Comparison of ENCODE assay signal across 8 mouse cellular contexts in genomic region chr3:107356964-107357441, GRCm38 (mm10). TPM values are rescaled to one million over a fixed set of nuclear protein-coding genes. Genes with fewer than 3 reads are reported as not detected.
A peak's percentile ranks its signal among the peaks of the same experiment; 100 is the strongest.
DNase-seq lines count a peak whose midpoint lies in the region; ATAC-seq lines count a peak whose summit lies in the region.

No protein-coding gene starts in this region.

- H3K4me2 ChIP-seq in embryonic facial prominence, embryonic 13.5 days, result peak overlapping the region; percentile 43
- H3K4me2 ChIP-seq in kidney, embryonic 14.5 days (replicated peaks; ENCODE audit: low read depth, low read length), result peak overlapping the region; percentile 35
- peak overlapping the region; percentile 29; the same call in 1 of the 2 replicates for H3K4me2 ChIP-seq in limb, embryonic 15.5 days

- H3K27me3 ChIP-seq in embryonic facial prominence, embryonic 13.5 days, result no peaks in the 10 kb centered on the region; the same call in 1 of the 2 replicates
- peaks cover 10% of the 10 kb centered on the region; the same call in 1 of the 2 replicates for H3K27me3 ChIP-seq in kidney, embryonic 14.5 days (ENCODE audit: control insufficient read depth, insufficient read depth, low read length)
- peaks cover 6% of the 10 kb centered on the region for H3K27me3 ChIP-seq in limb, embryonic 15.5 days

- peak; percentile 74 for ATAC-seq in embryonic facial prominence, embryonic 13.5 days (ENCODE audit: insufficient number of reproducible peaks, insufficient read depth, low FRiP score, low TSS enrichment, low read depth)
- ATAC-seq in kidney, embryonic 14.5 days (ENCODE audit: low FRiP score, low TSS enrichment), result peak; percentile 88
- peak; percentile 77; the same call in 1 of the 2 replicates for ATAC-seq in limb, embryonic 15.5 days (ENCODE audit: insufficient number of reproducible peaks, low FRiP score, low TSS enrichment, low read depth)

- H3K27ac ChIP-seq in embryonic facial prominence, embryonic 13.5 days, result no peak overlapping the region
- H3K27ac ChIP-seq in kidney, embryonic 14.5 days (ENCODE audit: low read depth, low read length), result no peak overlapping the region
- H3K27ac ChIP-seq in limb, embryonic 15.5 days, result no peak overlapping the region

- H3K9me3 ChIP-seq in embryonic facial prominence, embryonic 13.5 days, result no peaks in the 10 kb centered on the region
- H3K9me3 ChIP-seq in kidney, embryonic 14.5 days (ENCODE audit: control insufficient read depth, low read length), result no peaks in the 10 kb centered on the region
- no peaks in the 10 kb centered on the region for H3K9me3 ChIP-seq in limb, embryonic 15.5 days

- H3K4me1 ChIP-seq in embryonic facial prominence, embryonic 13.5 days, result peaks cover 19% of the 10 kb centered on the region
- H3K4me1 ChIP-seq in kidney, embryonic 14.5 days (ENCODE audit: control insufficient read depth, insufficient read depth, low read length), result peaks cover 3% of the 10 kb centered on the region; the same call in 1 of the 2 replicates
- H3K4me1 ChIP-seq in limb, embryonic 15.5 days, result peaks cover 4% of the 10 kb centered on the region

- peak; percentile 71 for DNase-seq in 3134 (ENCODE audit: extremely low read depth, insufficient read length, low spot score)
- DNase-seq in adrenal gland, postnatal 25 days, result peak; percentile 79
- peak; percentile 57 to 67 for DNase-seq in heart, adult 9 months (ENCODE audit: low spot score in 2 of 2)
- peak; percentile 48 to 49 for DNase-seq in monocyte, adult 2 months (ENCODE audit: low read depth in 1 of 2, low spot score in 2 of 2)
- peak; percentile 30 to 37 for DNase-seq in spleen, postnatal 36 days (ENCODE audit: low spot score in 2 of 2)

- peak overlapping the region; percentile 44; the same call in 1 of the 2 replicates for H3K9ac ChIP-seq in embryonic facial prominence, embryonic 13.5 days
- H3K9ac ChIP-seq in kidney, embryonic 14.5 days (ENCODE audit: low read depth, low read length), result 0 out of 2 replicates have a peak overlapping the region, but pooled peaks have one; percentile 34
- no peak overlapping the region for H3K9ac ChIP-seq in limb, embryonic 15.5 days

- 0 out of 2 replicates have a peak overlapping the region, but pooled peaks have one; percentile 19 for H3K4me3 ChIP-seq in embryonic facial prominence, embryonic 13.5 days
- peak overlapping the region; percentile 7; the same call in 1 of the 2 replicates for H3K4me3 ChIP-seq in kidney, embryonic 14.5 days (ENCODE audit: low read length)
- no peak overlapping the region; the same call in 1 of the 2 replicates for H3K4me3 ChIP-seq in limb, embryonic 15.5 days

- WGBS in embryonic facial prominence, embryonic 13.5 days, result under 1% methylated on average over 11 of the region's 11 CpGs
- WGBS in kidney, embryonic 14.5 days, result 1% methylated on average over 11 of the region's 11 CpGs
- 3% methylated on average over 11 of the region's 11 CpGs for WGBS in limb, embryonic 15.5 days

- H3K36me3 ChIP-seq in embryonic facial prominence, embryonic 13.5 days, result no peaks in the 10 kb centered on the region
- H3K36me3 ChIP-seq in kidney, embryonic 14.5 days (ENCODE audit: control insufficient read depth, insufficient read depth, low read length), result no peaks in the 10 kb centered on the region
- H3K36me3 ChIP-seq in limb, embryonic 15.5 days, result no peaks in the 10 kb centered on the region

RNA-seq across cellular contexts. Expression of gene Rbm15, which starts 23.5 kb away (rescaled TPM):
- total RNA-seq in adrenal gland, postnatal 25 days (2021), result 40.8 and 43.7 TPM in 2 replicates
- 15.5 and 15.8 TPM in 2 replicates for polyA plus RNA-seq in embryonic facial prominence, embryonic 13.5 days (2015; fragmentation: Nextera tagmentation; extraction: Ambion mirVana)
- polyA plus RNA-seq in kidney, embryonic 14.5 days (2014; fragmentation: Nextera tagmentation; extraction: Ambion mirVana), result 20.9 and 21.0 TPM in 2 replicates
- 11.6 and 12.8 TPM in 2 replicates for polyA plus RNA-seq in limb, embryonic 15.5 days (2015; fragmentation: Nextera tagmentation; extraction: Ambion mirVana)
